Mouse (Mus musculus): Measurements from ENCODE around the gene P2ry2. TPM values are rescaled to one million over a fixed set of nuclear protein-coding genes. Genes with fewer than 3 reads are reported as not detected.
A peak's percentile ranks its signal among the peaks of the same experiment; 100 is the strongest.

Gene P2ry2
- total and polyA plus RNA-seq, 3 experiments: 0.87 to 1.7 (median 1.4) TPM

- Histone ChIP-seq H3K36me3 (replicated peaks in 1 of 2; ENCODE audit: control insufficient read depth in 1 of 2, insufficient read depth in 1 of 2, low read length in 1 of 2) (no peaks in the 10 kb centered on the region), H3K9ac (ENCODE audit: insufficient read depth, low read depth) (no peak overlapping the region), H3K4me1 (ENCODE audit: control insufficient read depth in 1 of 2, insufficient read depth in 2 of 2) (peaks cover 21 to 28% of the 10 kb centered on the region in 2 experiments), H3K4me2 (ENCODE audit: insufficient read depth, low read depth, poor library complexity, severe bottlenecking) (no peak overlapping the region), H3K9me3 (replicated peaks; ENCODE audit: low read length) (no peaks in the 10 kb centered on the region), H3K27ac (ENCODE audit: insufficient read depth, low read depth) (no peak overlapping the region), H3K79me2 (replicated peaks; ENCODE audit: control insufficient read depth, extremely low read depth, insufficient read depth, poor library complexity, severe bottlenecking) (no peaks in the 10 kb centered on the region), H3K4me3 (replicated peaks in 1 of 3; ENCODE audit: low read depth in 2 of 3, low read length in 2 of 3, poor library complexity in 1 of 3) (peak overlapping the region in 1 of 3 experiments; percentile 38), H3K27me3 (replicated peaks) (no peaks in the 10 kb centered on the region)
- TF ChIP-seq MEF2A (IDR thresholded peaks at IDR 0.05; ENCODE audit: borderline replicate concordance, low read depth, low read length) (no peak), ZMIZ1 (IDR thresholded peaks at IDR 0.05; ENCODE audit: low read depth, low read length) (no peak), TBP (conservative IDR thresholded peaks at IDR 0.05; ENCODE audit: low read depth, low read length) (no peak), USF2 (conservative IDR thresholded peaks at IDR 0.05; ENCODE audit: low read depth, low read length) (no peak), RCOR1 (conservative IDR thresholded peaks at IDR 0.05; ENCODE audit: low read depth, low read length) (no peak), EP300 (IDR thresholded peaks at IDR 0.05; ENCODE audit: low read length) (no peak), GABPA (IDR thresholded peaks at IDR 0.05; ENCODE audit: insufficient replicate concordance, low read depth, low read length) (no peak), PAX5 (IDR thresholded peaks at IDR 0.05; ENCODE audit: low read length) (no peak), ZKSCAN1 (IDR thresholded peaks at IDR 0.05; ENCODE audit: borderline replicate concordance, low read depth, low read length) (no peak), NRF1 (IDR thresholded peaks at IDR 0.05; ENCODE audit: low read depth, low read length) (no peak), MYC (IDR thresholded peaks at IDR 0.05; ENCODE audit: low read depth, low read length) (no peak), SIN3A (IDR thresholded peaks at IDR 0.05; ENCODE audit: low read length) (no peak), MAZ (IDR thresholded peaks at IDR 0.05; ENCODE audit: low read depth, low read length) (no peak), IRF4 (IDR thresholded peaks at IDR 0.05; ENCODE audit: low read depth, low read length) (no peak), TCF12 (IDR thresholded peaks at IDR 0.05; ENCODE audit: low read depth, low read length) (no peak), ZC3H11A (IDR thresholded peaks at IDR 0.05; ENCODE audit: low read depth, low read length) (no peak), JUN (IDR thresholded peaks at IDR 0.05; ENCODE audit: insufficient read depth, low read depth, low read length) (no peak), CHD2 (IDR thresholded peaks at IDR 0.05; ENCODE audit: low read length) (no peak), POLR2A (IDR thresholded peaks at IDR 0.05; ENCODE audit: low read depth, low read length) (no peak)
- in situ Hi-C loops (cut with MboI; ENCODE audit: low pct_ligation_motif_present, low pct_unique_long_range_greater_than_20kb, low sequenced_read_pairs): no loop called here
- dilution Hi-C loops (cut with MboI; ENCODE audit: extremely low pct_ligation_motif_present, extremely low pct_unique_long_range_greater_than_20kb, low sequenced_read_pairs): no loop called here
- DNase-seq (ENCODE audit: extremely low read depth): no peak
Measured at GRCm38 (mm10) chr7:101028991-101029390, 16.3 kb upstream of the P2ry2 start.

GRCm38 (mm10) chr7:101028444-101028757, 15.7 kb upstream of the P2ry2 start:
- Histone ChIP-seq H3K36me3 (replicated peaks in 1 of 2; ENCODE audit: control insufficient read depth in 1 of 2, insufficient read depth in 1 of 2, low read length in 1 of 2) (no peaks in the 10 kb centered on the region), H3K4me2 (ENCODE audit: insufficient read depth, low read depth, poor library complexity, severe bottlenecking) (no peak overlapping the region), H3K9me3 (replicated peaks; ENCODE audit: low read length) (no peaks in the 10 kb centered on the region), H3K4me3 (replicated peaks in 1 of 3; ENCODE audit: low read depth in 2 of 3, low read length in 2 of 3, poor library complexity in 1 of 3) (no peak overlapping the region), H3K79me2 (replicated peaks; ENCODE audit: control insufficient read depth, extremely low read depth, insufficient read depth, poor library complexity, severe bottlenecking) (no peaks in the 10 kb centered on the region), H3K27ac (ENCODE audit: insufficient read depth, low read depth) (no peak overlapping the region), H3K27me3 (replicated peaks) (no peaks in the 10 kb centered on the region), H3K4me1 (ENCODE audit: control insufficient read depth in 1 of 2, insufficient read depth in 2 of 2) (peaks cover 21 to 28% of the 10 kb centered on the region in 2 experiments), H3K9ac (ENCODE audit: insufficient read depth, low read depth) (no peak overlapping the region)
- TF ChIP-seq RCOR1 (conservative IDR thresholded peaks at IDR 0.05; ENCODE audit: low read depth, low read length) (no peak), CHD1 (IDR thresholded peaks at IDR 0.05; ENCODE audit: low read depth, low read length) (no peak), KAT2A (IDR thresholded peaks at IDR 0.05; ENCODE audit: insufficient replicate concordance, low read length) (no peak), MXI1 (IDR thresholded peaks at IDR 0.05; ENCODE audit: low read depth, low read length) (no peak), ZKSCAN1 (IDR thresholded peaks at IDR 0.05; ENCODE audit: borderline replicate concordance, low read depth, low read length) (no peak)
- DNase-seq (ENCODE audit: extremely low read depth): no peak
- in situ Hi-C loops (cut with MboI; ENCODE audit: low pct_ligation_motif_present, low pct_unique_long_range_greater_than_20kb, low sequenced_read_pairs) (no loop called here), dilution Hi-C loops (cut with MboI; ENCODE audit: extremely low pct_ligation_motif_present, extremely low pct_unique_long_range_greater_than_20kb, low sequenced_read_pairs) (no loop called here)
